Mouse (Mus musculus) small intestine, adult 2 months (tissue): ENCODE measurements around the gene Dis3. TPM values are rescaled to one million over a fixed set of nuclear protein-coding genes. Genes with fewer than 3 reads are reported as not detected.

Experiments
- H3K27ac ChIP-seq: fragments of 200-500 bp; 2 replicates; pipeline ENCODE4 v1.5.1; 2012; ENCODE audit warnings: low read depth, low read length, control low read depth, inconsistent platforms; ENCODE audit not compliant: insufficient read depth
- H3K27me3 ChIP-seq: fragments of 200-500 bp; 2 replicates; pipeline ENCODE4 v1.6.1; 2012; ENCODE audit warnings: mild to moderate bottlenecking, moderate library complexity, low read length, inconsistent platforms; ENCODE audit not compliant: control insufficient read depth, insufficient read depth
- H3K36me3 ChIP-seq: fragments of 200-500 bp; 2 replicates; pipeline ENCODE4 v1.6.1; 2012; ENCODE audit warnings: mild to moderate bottlenecking, low read length, control low read depth, inconsistent platforms; ENCODE audit not compliant: control insufficient read depth, insufficient read depth
- H3K4me1 ChIP-seq: fragments of 200-500 bp; 2 replicates; pipeline ENCODE4 v1.6.1; 2012; ENCODE audit warnings: low read length, inconsistent platforms, mixed read lengths; ENCODE audit not compliant: control insufficient read depth, insufficient read depth, insufficient read length
- H3K4me3 ChIP-seq: fragments of 200-500 bp; 2 replicates; pipeline ENCODE4 v1.5.1; 2012; ENCODE audit warnings: low read depth, mild to moderate bottlenecking, control low read depth, inconsistent platforms, low read length, moderate library complexity
- CTCF ChIP-seq: fragments of 200-500 bp; IDR thresholded peaks from 2 replicates; pipeline ENCODE4 v1.5.1; 2012; ENCODE audit warnings: low read depth, mild to moderate bottlenecking, control low read depth, inconsistent platforms, low read length, moderate library complexity, mixed read lengths; ENCODE audit not compliant: insufficient replicate concordance, insufficient read length; ENCODE audit errors: extremely low read depth
- POLR2A ChIP-seq: fragments of 200-500 bp; IDR thresholded peaks from 2 replicates; pipeline ENCODE4 v1.6.1; 2012; ENCODE audit warnings: low read depth, mild to moderate bottlenecking, control low read depth, inconsistent platforms, low read length, moderate library complexity
- WGBS: fragments of 180-500 bp; shearing (Covaris S2); methylation state at CpG from one replicate; pipeline ENCODE4 v1.1.7; 2018; 5-methylcytosine and 5-hydroxymethylcytosine counted together
- polyA plus RNA-seq: library from polyadenylated mRNA; depleted of rRNA; stranded (reverse); fragments of >200 nt; gene quantifications from 2 replicates; pipeline ENCODE4 v1.2.3, GENCODE M21; 2012

Dis3 gene
- polyA plus RNA-seq, 1 experiment = 2.5 TPM

DNA sequence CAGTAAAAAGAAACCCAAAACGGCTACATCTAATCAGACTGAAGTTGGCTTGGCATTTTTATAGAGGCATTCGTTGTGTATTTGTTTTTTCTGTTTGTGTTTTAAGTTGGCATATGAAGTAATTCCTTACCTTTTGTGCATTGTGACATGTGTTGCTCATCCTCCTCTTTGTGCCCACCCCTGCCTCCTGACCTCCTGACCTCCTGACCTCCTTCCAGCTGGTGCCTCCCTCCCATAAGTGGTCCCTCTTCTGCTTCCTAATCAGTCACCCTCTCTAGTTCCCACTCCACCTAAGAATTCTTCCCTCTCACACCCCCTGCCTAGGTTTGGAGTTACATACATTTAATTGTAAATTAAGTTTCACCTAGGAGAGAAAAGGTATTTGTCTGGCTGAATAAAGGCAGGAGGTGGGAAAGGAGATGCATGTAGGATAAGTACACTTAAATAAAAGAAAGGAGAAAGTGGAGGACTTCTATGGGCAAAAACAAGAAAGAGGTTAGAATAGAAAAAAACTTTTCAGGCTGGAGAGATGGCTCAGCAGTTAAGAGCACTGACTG is 8.1 kb upstream of the Dis3 start:
- no peak overlapping the region for H3K4me3 ChIP-seq
- no peaks in the 10 kb centered on the region for H3K27me3 ChIP-seq
- H3K4me1 ChIP-seq = no peaks in the 10 kb centered on the region
- WGBS = 75% methylated on average over 2 of the region's 2 CpGs
- H3K27ac ChIP-seq = no peak overlapping the region
- peaks cover 32% of the 10 kb centered on the region for H3K36me3 ChIP-seq
- TF ChIP-seq CTCF (no peak), POLR2A (no peak)

DNA sequence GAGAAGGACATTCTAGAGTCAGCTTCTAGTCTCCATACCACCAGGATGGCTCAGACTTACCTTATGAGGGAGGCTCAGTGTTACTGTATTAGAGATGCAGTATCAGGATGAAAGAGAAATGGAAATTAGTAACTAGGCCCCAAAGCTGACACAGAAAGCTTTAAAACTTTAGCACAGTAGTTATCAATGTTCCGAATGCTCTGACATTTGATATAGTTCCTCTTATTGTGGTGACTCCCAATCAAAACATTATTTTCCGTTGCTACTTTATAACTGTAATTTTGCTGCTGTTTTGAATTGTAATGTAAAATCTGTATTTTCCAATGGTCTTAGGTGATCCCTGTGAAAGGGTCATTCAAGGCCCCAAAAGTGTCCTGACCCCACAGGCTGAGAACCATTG is 7.1 kb upstream of the Dis3 start:
- H3K27ac ChIP-seq = no peak overlapping the region
- 90% methylated on average over 2 of the region's 2 CpGs for WGBS

DNA sequence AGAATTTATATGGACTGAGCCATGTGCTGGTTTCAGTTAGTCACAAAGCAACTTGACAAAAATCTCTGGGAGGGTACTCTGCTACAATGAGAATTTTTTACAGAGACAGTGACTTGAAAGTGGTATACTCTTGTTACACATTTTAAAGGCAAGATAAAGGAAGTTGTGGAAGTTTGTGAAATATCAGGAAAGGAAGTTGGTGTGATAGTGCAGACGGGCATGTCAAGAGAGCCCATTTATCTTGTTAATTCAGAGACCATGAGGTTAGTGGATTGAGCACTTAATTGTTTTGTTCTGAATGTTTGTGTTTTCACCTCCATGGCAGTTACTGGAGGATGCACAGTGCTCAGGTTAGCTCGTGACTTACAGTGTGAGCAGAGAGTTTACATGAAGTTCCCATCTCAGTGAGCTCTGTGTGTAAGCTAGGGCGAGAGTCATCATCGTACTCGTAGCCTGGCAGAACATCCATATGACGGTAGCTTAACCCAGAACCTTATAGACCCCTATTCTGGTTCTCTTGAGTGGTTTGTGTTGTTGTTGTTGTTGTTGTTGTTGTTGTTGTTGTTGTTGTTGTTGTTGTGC is 5.1 kb upstream of the Dis3 start:
- no peaks in the 10 kb centered on the region for H3K27me3 ChIP-seq
- H3K4me3 ChIP-seq = no peak overlapping the region
- no peaks in the 10 kb centered on the region for H3K4me1 ChIP-seq
- H3K27ac ChIP-seq = no peak overlapping the region
- no peak for TF ChIP-seq POLR2A
- TF ChIP-seq CTCF = no peak
- H3K36me3 ChIP-seq = peaks cover 26% of the 10 kb centered on the region
- WGBS = 93% methylated on average over 6 of the region's 6 CpGs

More for the DNA sequence above, 7.1 kb upstream of the Dis3 start:
- Histone ChIP-seq H3K4me3 (no peak overlapping the region), H3K36me3 (peaks cover 30% of the 10 kb centered on the region), H3K27me3 (no peaks in the 10 kb centered on the region), H3K4me1 (no peaks in the 10 kb centered on the region)
- no peak for TF ChIP-seq CTCF
- TF ChIP-seq POLR2A = no peak

DNA sequence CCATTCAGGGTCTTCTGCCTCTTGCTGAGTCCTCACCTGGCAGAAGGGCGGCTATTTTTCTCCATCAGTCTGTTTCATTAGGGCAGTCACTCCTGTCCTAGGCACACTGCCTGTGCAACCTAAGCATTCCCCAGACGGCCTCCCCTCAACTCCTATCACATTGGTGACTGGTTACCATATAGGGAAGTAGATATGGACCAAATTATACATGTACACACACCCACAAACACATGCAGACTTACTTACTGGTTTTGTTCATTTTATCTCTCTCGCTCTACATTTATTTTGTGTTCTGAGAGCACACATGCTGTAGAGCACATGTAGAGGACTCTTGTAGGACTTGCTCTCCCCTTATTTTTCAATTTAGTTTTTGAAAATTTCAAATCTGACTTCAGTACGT is 3.5 kb upstream of the Dis3 start:
- Histone ChIP-seq H3K27ac (no peak overlapping the region), H3K4me3 (no peak overlapping the region), H3K27me3 (no peaks in the 10 kb centered on the region), H3K36me3 (peaks cover 21% of the 10 kb centered on the region), H3K4me1 (no peaks in the 10 kb centered on the region)
- 92% methylated on average over 4 of the region's 4 CpGs for WGBS
- TF ChIP-seq CTCF = no peak
- TF ChIP-seq POLR2A = no peak

DNA sequence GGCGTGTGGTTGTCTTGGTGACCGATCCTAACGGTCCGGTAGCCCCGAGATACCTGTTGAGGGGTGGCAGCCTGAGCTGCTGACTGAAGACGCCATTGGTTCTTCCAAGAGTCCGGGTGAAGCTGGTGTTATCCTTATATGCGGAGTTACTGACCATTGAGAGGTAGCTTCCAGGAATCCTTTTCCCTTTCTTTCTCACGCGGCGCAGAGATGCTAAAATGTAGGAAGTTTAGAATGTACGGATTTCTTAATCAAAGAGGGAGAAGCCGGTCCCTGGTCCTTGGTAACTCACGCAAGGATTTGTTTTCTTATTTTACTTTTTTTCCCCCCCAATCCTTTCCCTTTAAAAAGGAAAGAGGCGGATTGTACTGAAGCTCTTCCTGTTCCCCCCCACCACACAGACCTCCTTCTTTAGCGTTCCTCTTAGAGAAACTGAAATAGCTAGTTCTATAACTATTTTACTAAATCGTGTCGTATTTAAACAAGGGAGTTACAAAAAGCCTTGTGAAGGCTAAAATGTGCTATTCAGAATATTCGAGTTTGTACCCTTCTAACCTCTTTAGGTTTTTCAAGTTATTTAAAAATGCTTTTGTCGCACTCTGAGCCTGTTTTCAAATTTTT is 507 bp upstream of the Dis3 start:
- Histone ChIP-seq H3K27ac (no peak overlapping the region), H3K4me3 (peak overlapping the region; percentile 96), H3K4me1 (no peaks in the 10 kb centered on the region), H3K36me3 (peaks cover 17% of the 10 kb centered on the region), H3K27me3 (no peaks in the 10 kb centered on the region)
- 5% methylated on average over 20 of the region's 20 CpGs for WGBS
- TF ChIP-seq CTCF (no peak), POLR2A (no peak)

DNA sequence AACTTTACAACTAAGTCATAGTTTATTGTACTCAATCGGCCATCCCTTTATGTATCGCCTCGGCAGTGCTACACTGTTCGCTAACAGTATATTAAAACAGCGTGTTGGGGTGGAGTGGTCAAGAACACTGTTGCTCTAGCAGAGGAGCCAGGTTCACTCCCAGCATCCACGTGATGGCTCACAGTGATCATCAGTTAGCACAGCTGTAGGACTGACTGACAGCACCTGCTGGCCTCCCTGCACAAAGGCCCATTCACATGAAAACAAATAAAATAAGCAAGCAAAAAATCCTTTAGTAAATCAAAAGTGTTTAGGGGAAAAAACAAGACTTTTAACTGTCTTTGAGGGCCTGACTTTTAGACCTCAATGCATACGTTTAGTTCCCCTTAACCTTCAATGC is 10.6 kb downstream of the Dis3 start:
- WGBS = 93% methylated on average over 7 of the region's 7 CpGs

DNA sequence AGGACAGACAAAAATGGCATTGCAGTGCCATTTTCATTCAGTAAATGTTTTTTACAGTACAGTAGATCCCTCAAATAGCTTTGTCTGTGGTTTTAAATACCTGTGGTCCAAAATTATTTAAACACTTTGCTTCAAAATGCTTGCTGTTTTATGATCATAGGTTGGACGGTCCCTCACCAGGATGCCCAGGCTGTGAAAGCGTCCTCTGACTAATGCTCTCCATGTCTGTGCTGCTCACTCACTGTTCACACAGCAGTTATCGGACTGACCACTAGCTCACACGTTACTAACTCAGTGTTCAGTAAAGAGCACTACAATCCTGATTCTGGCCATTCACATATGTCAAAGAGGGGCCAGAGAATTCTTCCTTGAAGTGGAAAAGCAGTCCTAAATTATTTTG is 28.4 kb downstream of the Dis3 start:
- 95% methylated on average over 4 of the region's 4 CpGs for WGBS
- H3K27ac ChIP-seq = no peak overlapping the region
- no peaks in the 10 kb centered on the region for H3K4me1 ChIP-seq
- H3K36me3 ChIP-seq = peaks cover 28% of the 10 kb centered on the region
- TF ChIP-seq CTCF (no peak), POLR2A (no peak)
- no peaks in the 10 kb centered on the region for H3K27me3 ChIP-seq
- H3K4me3 ChIP-seq = no peak overlapping the region

More for the DNA sequence above, 10.6 kb downstream of the Dis3 start:
- TF ChIP-seq CTCF = no peak
- TF ChIP-seq POLR2A = no peak
- H3K27me3 ChIP-seq = no peaks in the 10 kb centered on the region
- peaks cover 47% of the 10 kb centered on the region for H3K36me3 ChIP-seq
- H3K4me1 ChIP-seq = no peaks in the 10 kb centered on the region
- H3K27ac ChIP-seq = no peak overlapping the region
- H3K4me3 ChIP-seq = no peak overlapping the region
